Mouse (Mus musculus): Measurements from ENCODE around the gene Mdp1. TPM values are rescaled to one million over a fixed set of nuclear protein-coding genes. Genes with fewer than 3 reads are reported as not detected.

The Mdp1 gene
- total RNA-seq, 1 experiment from 2014 or later: 31.1 TPM

GRCm38 (mm10) chr14:55651528-55651927 is 8.8 kb downstream of the Mdp1 start:
- no peak for ATAC-seq (replicated peaks in 1 of 2; ENCODE audit: insufficient read depth in 1 of 2, low FRiP score in 2 of 2, low TSS enrichment in 1 of 2, low read depth in 1 of 2, poor library complexity in 2 of 2, severe bottlenecking in 2 of 2)

- ATAC-seq (replicated peaks in 1 of 2; ENCODE audit: insufficient read depth in 1 of 2, low FRiP score in 2 of 2, low TSS enrichment in 1 of 2, low read depth in 1 of 2, poor library complexity in 2 of 2, severe bottlenecking in 2 of 2): no peak
Measured at GRCm38 (mm10) chr14:55649884-55650283, 10.4 kb downstream of the Mdp1 start, which contains the start of gene Tssk4. Gene Tssk4, plus strand, starts transcription at chr14:55650184.

- ATAC-seq (replicated peaks in 1 of 2; ENCODE audit: insufficient read depth in 1 of 2, low FRiP score in 2 of 2, low TSS enrichment in 1 of 2, low read depth in 1 of 2, poor library complexity in 2 of 2, severe bottlenecking in 2 of 2): peak in 1 of 2 experiments; percentile 19; a peak in 2 of 4 replicates
Measured at GRCm38 (mm10) chr14:55644261-55644888, 15.9 kb downstream of the Mdp1 start.

- peak; percentile 40 to 84 for ATAC-seq (replicated peaks in 1 of 2; ENCODE audit: insufficient read depth in 1 of 2, low FRiP score in 2 of 2, low TSS enrichment in 1 of 2, low read depth in 1 of 2, poor library complexity in 2 of 2, severe bottlenecking in 2 of 2)
Measured at GRCm38 (mm10) chr14:55643060-55643907, 17.0 kb downstream of the Mdp1 start, which contains the start of gene Tm9sf1. Gene Tm9sf1, minus strand, starts transcription at chr14:55643806.

- ATAC-seq (replicated peaks in 1 of 2; ENCODE audit: insufficient read depth in 1 of 2, low FRiP score in 2 of 2, low TSS enrichment in 1 of 2, low read depth in 1 of 2, poor library complexity in 2 of 2, severe bottlenecking in 2 of 2): no peak
Measured at GRCm38 (mm10) chr14:55642679-55643059, 17.6 kb downstream of the Mdp1 start.

GRCm38 (mm10) chr14:55641291-55641690 is 19.0 kb downstream of the Mdp1 start:
- no peak for ATAC-seq (replicated peaks in 1 of 2; ENCODE audit: insufficient read depth in 1 of 2, low FRiP score in 2 of 2, low TSS enrichment in 1 of 2, low read depth in 1 of 2, poor library complexity in 2 of 2, severe bottlenecking in 2 of 2)

GRCm38 (mm10) chr14:55640816-55641215 is 19.5 kb downstream of the Mdp1 start:
- no peak for ATAC-seq (replicated peaks in 1 of 2; ENCODE audit: insufficient read depth in 1 of 2, low FRiP score in 2 of 2, low TSS enrichment in 1 of 2, low read depth in 1 of 2, poor library complexity in 2 of 2, severe bottlenecking in 2 of 2)

GRCm38 (mm10) chr14:55637795-55638194 is 22.5 kb downstream of the Mdp1 start, which contains the start of gene Gm49378:
Gene Gm49378, minus strand, starts transcription at chr14:55637895.
- no peak for ATAC-seq (replicated peaks in 1 of 2; ENCODE audit: insufficient read depth in 1 of 2, low FRiP score in 2 of 2, low TSS enrichment in 1 of 2, low read depth in 1 of 2, poor library complexity in 2 of 2, severe bottlenecking in 2 of 2)

- peak; percentile 89 to 96 for ATAC-seq (replicated peaks in 1 of 2; ENCODE audit: insufficient read depth in 1 of 2, low FRiP score in 2 of 2, low TSS enrichment in 1 of 2, low read depth in 1 of 2, poor library complexity in 2 of 2, severe bottlenecking in 2 of 2)
Measured at GRCm38 (mm10) chr14:55635523-55636007, 24.7 kb downstream of the Mdp1 start, which contains the start of gene Ipo4. Gene Ipo4, minus strand, starts transcription at chr14:55635957.

GRCm38 (mm10) chr14:55634874-55635522 is 25.3 kb downstream of the Mdp1 start:
- peak in 1 of 2 experiments; percentile 11; a peak in 2 of 4 replicates for ATAC-seq (replicated peaks in 1 of 2; ENCODE audit: insufficient read depth in 1 of 2, low FRiP score in 2 of 2, low TSS enrichment in 1 of 2, low read depth in 1 of 2, poor library complexity in 2 of 2, severe bottlenecking in 2 of 2)

- ATAC-seq (replicated peaks in 1 of 2; ENCODE audit: insufficient read depth in 1 of 2, low FRiP score in 2 of 2, low TSS enrichment in 1 of 2, low read depth in 1 of 2, poor library complexity in 2 of 2, severe bottlenecking in 2 of 2): peak; percentile 65 to 74; a peak in 2 of 4 replicates
Measured at GRCm38 (mm10) chr14:55629312-55629711, 31.0 kb downstream of the Mdp1 start.

GRCm38 (mm10) chr14:55628077-55628827 is 32.1 kb downstream of the Mdp1 start:
- no peak for ATAC-seq (replicated peaks in 1 of 2; ENCODE audit: insufficient read depth in 1 of 2, low FRiP score in 2 of 2, low TSS enrichment in 1 of 2, low read depth in 1 of 2, poor library complexity in 2 of 2, severe bottlenecking in 2 of 2)

GRCm38 (mm10) chr14:55618486-55619195 is 41.7 kb downstream of the Mdp1 start:
- peak; percentile 49 to 63 for ATAC-seq (replicated peaks in 1 of 2; ENCODE audit: insufficient read depth in 1 of 2, low FRiP score in 2 of 2, low TSS enrichment in 1 of 2, low read depth in 1 of 2, poor library complexity in 2 of 2, severe bottlenecking in 2 of 2)

- peak; percentile 85 to 88 for ATAC-seq (replicated peaks in 1 of 2; ENCODE audit: insufficient read depth in 1 of 2, low FRiP score in 2 of 2, low TSS enrichment in 1 of 2, low read depth in 1 of 2, poor library complexity in 2 of 2, severe bottlenecking in 2 of 2)
Measured at GRCm38 (mm10) chr14:55617822-55618221, 42.5 kb downstream of the Mdp1 start, which contains the start of gene Rec8. Gene Rec8, plus strand, starts transcription at chr14:55618037.

GRCm38 (mm10) chr14:55616844-55617243 is 43.5 kb downstream of the Mdp1 start:
- ATAC-seq (replicated peaks in 1 of 2; ENCODE audit: insufficient read depth in 1 of 2, low FRiP score in 2 of 2, low TSS enrichment in 1 of 2, low read depth in 1 of 2, poor library complexity in 2 of 2, severe bottlenecking in 2 of 2): no peak

GRCm38 (mm10) chr14:55615876-55616275 is 44.4 kb downstream of the Mdp1 start:
- ATAC-seq (replicated peaks in 1 of 2; ENCODE audit: insufficient read depth in 1 of 2, low FRiP score in 2 of 2, low TSS enrichment in 1 of 2, low read depth in 1 of 2, poor library complexity in 2 of 2, severe bottlenecking in 2 of 2): no peak
